ENCODE assay signal across 7 mouse cellular contexts in genomic region chr8:87938351-87939232, GRCm38 (mm10). TPM values are rescaled to one million over a fixed set of nuclear protein-coding genes. Genes with fewer than 3 reads are reported as not detected.
DNase-seq lines count a peak whose midpoint lies in the region; ATAC-seq lines count a peak whose summit lies in the region.

No protein-coding gene starts in this region.

- ATAC-seq in hindbrain, embryonic 15.5 days (ENCODE audit: low FRiP score, low read depth): peak; percentile 79
- ATAC-seq in limb, embryonic 15.5 days (ENCODE audit: insufficient number of reproducible peaks, low FRiP score, low TSS enrichment, low read depth): peak; percentile 85
- peak; percentile 67 for ATAC-seq in neural tube, embryonic 11.5 days (ENCODE audit: insufficient read depth, low FRiP score, low TSS enrichment)

- H3K4me2 ChIP-seq in hindbrain, embryonic 15.5 days: peak overlapping the region; percentile 44
- H3K4me2 ChIP-seq in limb, embryonic 15.5 days: peak overlapping the region; percentile 60
- H3K4me2 ChIP-seq in neural tube, embryonic 11.5 days (ENCODE audit: low read depth): peak overlapping the region; percentile 40

- H3K27ac ChIP-seq in hindbrain, embryonic 15.5 days (replicated peaks): peak overlapping the region; percentile 66
- H3K27ac ChIP-seq in limb, embryonic 15.5 days: peak overlapping the region; percentile 82
- H3K27ac ChIP-seq in neural tube, embryonic 11.5 days (ENCODE audit: low read depth, low read length): peak overlapping the region; percentile 65

- DNase-seq in adrenal gland, adult 2 months: peak; percentile 82
- peak; percentile 51 to 54 for DNase-seq in cerebellum, postnatal 14 days
- DNase-seq in gastrocnemius, adult 18-20 months (ENCODE audit: low spot score): peak; percentile 88
- DNase-seq in neural tube, embryonic 11.5 days (ENCODE audit: low spot score): peak; percentile 72
- no peak for DNase-seq in thymus, postnatal 25 days

- 5% methylated on average over 20 of the region's 20 CpGs for WGBS in hindbrain, embryonic 15.5 days
- 2% methylated on average over 20 of the region's 20 CpGs for WGBS in limb, embryonic 15.5 days
- WGBS in neural tube, embryonic 11.5 days: under 1% methylated on average over 20 of the region's 20 CpGs

- no peaks in the 10 kb centered on the region for H3K27me3 ChIP-seq in hindbrain, embryonic 15.5 days
- no peaks in the 10 kb centered on the region for H3K27me3 ChIP-seq in limb, embryonic 15.5 days
- no peaks in the 10 kb centered on the region for H3K27me3 ChIP-seq in neural tube, embryonic 11.5 days (ENCODE audit: control insufficient read depth, insufficient read depth, low read length)

- no peaks in the 10 kb centered on the region for H3K36me3 ChIP-seq in hindbrain, embryonic 15.5 days
- H3K36me3 ChIP-seq in limb, embryonic 15.5 days: no peaks in the 10 kb centered on the region
- H3K36me3 ChIP-seq in neural tube, embryonic 11.5 days (ENCODE audit: control insufficient read depth, insufficient read depth, low read length): no peaks in the 10 kb centered on the region

- no peak overlapping the region; the same call in 1 of the 2 replicates for H3K4me3 ChIP-seq in hindbrain, embryonic 15.5 days
- peak overlapping the region; percentile 25 for H3K4me3 ChIP-seq in limb, embryonic 15.5 days
- H3K4me3 ChIP-seq in neural tube, embryonic 11.5 days (ENCODE audit: low read depth, low read length): 0 out of 2 replicates have a peak overlapping the region, but pooled peaks have one; percentile 9

- peaks cover 63% of the 10 kb centered on the region for H3K4me1 ChIP-seq in hindbrain, embryonic 15.5 days (replicated peaks)
- H3K4me1 ChIP-seq in limb, embryonic 15.5 days: peaks cover 52% of the 10 kb centered on the region
- H3K4me1 ChIP-seq in neural tube, embryonic 11.5 days (ENCODE audit: control insufficient read depth, insufficient read depth, low read length): peaks cover 53% of the 10 kb centered on the region

- peak overlapping the region; percentile 21 for H3K9ac ChIP-seq in hindbrain, embryonic 15.5 days
- H3K9ac ChIP-seq in limb, embryonic 15.5 days: no peak overlapping the region
- peak overlapping the region; percentile 50 for H3K9ac ChIP-seq in neural tube, embryonic 11.5 days (ENCODE audit: low read length)

- no peaks in the 10 kb centered on the region for H3K9me3 ChIP-seq in hindbrain, embryonic 15.5 days
- H3K9me3 ChIP-seq in limb, embryonic 15.5 days: no peaks in the 10 kb centered on the region
- no peaks in the 10 kb centered on the region for H3K9me3 ChIP-seq in neural tube, embryonic 11.5 days (ENCODE audit: control insufficient read depth, low read length)

RNA-seq across cellular contexts. Expression of gene Zfp423, which starts 20.8 kb away (rescaled TPM):
- 10 to 100 TPM; 21.4 to 28.1 TPM for total RNA-seq in adrenal gland, adult 2 months (2021)
- polyA plus RNA-seq in adrenal gland, adult 2 months (2012; rRNA removed): 17.5 and 23.6 TPM in 2 replicates
- 10 to 100 TPM; 15.0 to 19.1 TPM for total RNA-seq in gastrocnemius, adult 18-20 months (2021)
- polyA plus RNA-seq in hindbrain, embryonic 15.5 days (2015; fragmentation: Nextera tagmentation; extraction: Ambion mirVana): 28.6 and 33.4 TPM in 2 replicates
- 14.3 and 14.5 TPM in 2 replicates for polyA plus RNA-seq in limb, embryonic 15.5 days (2015; fragmentation: Nextera tagmentation; extraction: Ambion mirVana)
- polyA plus RNA-seq in neural tube, embryonic 11.5 days (2014; fragmentation: Nextera tagmentation; extraction: Ambion mirVana): 40.6 and 40.7 TPM in 2 replicates
